ENCODE assay signal across 7 mouse cellular contexts in the genomic region with DNA sequence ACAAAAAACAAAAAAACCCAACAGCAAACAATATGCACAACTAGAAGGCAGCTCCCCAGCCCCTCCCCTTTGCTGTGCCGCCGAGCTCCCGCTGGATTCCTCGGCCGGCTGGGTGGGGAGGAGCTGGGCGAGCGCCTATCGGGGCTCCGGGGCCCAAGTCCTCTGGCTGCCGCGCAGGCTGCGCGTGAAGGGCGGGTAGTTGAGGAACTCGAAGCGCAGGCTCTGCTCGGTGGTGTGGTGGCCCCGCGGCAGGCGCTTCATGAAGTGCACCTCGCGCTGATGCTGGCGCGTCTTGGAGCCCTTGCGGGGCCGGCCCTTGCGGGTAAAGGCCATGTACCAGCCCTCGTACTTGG. TPM values are rescaled to one million over a fixed set of nuclear protein-coding genes. Genes with fewer than 3 reads are reported as not detected.
DNase-seq lines count a peak whose midpoint lies in the region; ATAC-seq lines count a peak whose summit lies in the region.

No protein-coding gene starts in this region.

- WGBS in embryonic facial prominence, embryonic 11.5 days: under 1% methylated on average over 28 of the region's 28 CpGs
- WGBS in hindbrain, embryonic 10.5 days: 2% methylated on average over 28 of the region's 28 CpGs
- WGBS in limb, embryonic 15.5 days: under 1% methylated on average over 28 of the region's 28 CpGs
- WGBS in midbrain, embryonic 15.5 days: 1% methylated on average over 28 of the region's 28 CpGs

- peak; percentile 35 for DNase-seq in urinary bladder, adult 2 months (ENCODE audit: low spot score)
- DNase-seq in urinary bladder, postnatal 10 days (ENCODE audit: low spot score): no peak
- peak; percentile 70 for DNase-seq in embryonic facial prominence, embryonic 11.5 days (ENCODE audit: low spot score)
- DNase-seq in hindbrain, embryonic 10.5 days (ENCODE audit: low spot score): peak; percentile 53
- peak; percentile 47 for DNase-seq in urinary bladder, postnatal 25 days (ENCODE audit: low spot score)

- no peaks in the 10 kb centered on the region for H3K36me3 ChIP-seq in embryonic facial prominence, embryonic 11.5 days (replicated peaks; ENCODE audit: control insufficient read depth, insufficient read depth, low read depth, low read length)
- no peaks in the 10 kb centered on the region for H3K36me3 ChIP-seq in hindbrain, embryonic 10.5 days
- no peaks in the 10 kb centered on the region for H3K36me3 ChIP-seq in limb, embryonic 15.5 days
- no peaks in the 10 kb centered on the region for H3K36me3 ChIP-seq in midbrain, embryonic 15.5 days (replicated peaks)

- no peak overlapping the region for H3K27ac ChIP-seq in embryonic facial prominence, embryonic 11.5 days (replicated peaks; ENCODE audit: low read depth, low read length)
- peak overlapping the region; percentile 46 for H3K27ac ChIP-seq in hindbrain, embryonic 10.5 days
- no peak overlapping the region for H3K27ac ChIP-seq in limb, embryonic 15.5 days
- no peak overlapping the region for H3K27ac ChIP-seq in midbrain, embryonic 15.5 days

- H3K4me2 ChIP-seq in embryonic facial prominence, embryonic 11.5 days (ENCODE audit: low read depth, low read length): peak overlapping the region; percentile 48
- peak overlapping the region; percentile 64 for H3K4me2 ChIP-seq in limb, embryonic 15.5 days
- H3K4me2 ChIP-seq in midbrain, embryonic 15.5 days: peak overlapping the region; percentile 66

- H3K9ac ChIP-seq in embryonic facial prominence, embryonic 11.5 days (replicated peaks; ENCODE audit: low read length): peak overlapping the region; percentile 30; the same call in 1 of the 2 replicates
- H3K9ac ChIP-seq in limb, embryonic 15.5 days: 0 out of 2 replicates have a peak overlapping the region, but pooled peaks have one; percentile 33
- 0 out of 2 replicates have a peak overlapping the region, but pooled peaks have one; percentile 17 for H3K9ac ChIP-seq in midbrain, embryonic 15.5 days

- H3K4me3 ChIP-seq in embryonic facial prominence, embryonic 11.5 days (ENCODE audit: low read depth, low read length): peak overlapping the region; percentile 13; the same call in 1 of the 2 replicates
- H3K4me3 ChIP-seq in hindbrain, embryonic 10.5 days: peak overlapping the region; percentile 39
- peak overlapping the region; percentile 32 for H3K4me3 ChIP-seq in limb, embryonic 15.5 days
- H3K4me3 ChIP-seq in midbrain, embryonic 15.5 days: peak overlapping the region; percentile 28

- peaks cover 8% of the 10 kb centered on the region for H3K4me1 ChIP-seq in embryonic facial prominence, embryonic 11.5 days (ENCODE audit: control insufficient read depth, insufficient read depth, low read length)
- H3K4me1 ChIP-seq in hindbrain, embryonic 10.5 days (replicated peaks): peaks cover 62% of the 10 kb centered on the region
- peaks cover 37% of the 10 kb centered on the region for H3K4me1 ChIP-seq in limb, embryonic 15.5 days
- H3K4me1 ChIP-seq in midbrain, embryonic 15.5 days: peaks cover 24% of the 10 kb centered on the region

- H3K9me3 ChIP-seq in embryonic facial prominence, embryonic 11.5 days (replicated peaks; ENCODE audit: control insufficient read depth, low read length): no peaks in the 10 kb centered on the region
- H3K9me3 ChIP-seq in hindbrain, embryonic 10.5 days: no peaks in the 10 kb centered on the region
- H3K9me3 ChIP-seq in limb, embryonic 15.5 days: no peaks in the 10 kb centered on the region
- H3K9me3 ChIP-seq in midbrain, embryonic 15.5 days: no peaks in the 10 kb centered on the region

- H3K27me3 ChIP-seq in embryonic facial prominence, embryonic 11.5 days (ENCODE audit: control insufficient read depth, insufficient read depth, low read length): peaks cover 77% of the 10 kb centered on the region
- peaks cover 100% of the 10 kb centered on the region for H3K27me3 ChIP-seq in hindbrain, embryonic 10.5 days (ENCODE audit: insufficient read depth, poor library complexity, severe bottlenecking)
- H3K27me3 ChIP-seq in limb, embryonic 15.5 days: peaks cover 95% of the 10 kb centered on the region
- H3K27me3 ChIP-seq in midbrain, embryonic 15.5 days (replicated peaks): peaks cover 95% of the 10 kb centered on the region

- ATAC-seq in embryonic facial prominence, embryonic 11.5 days (replicated peaks; ENCODE audit: insufficient number of reproducible peaks, low FRiP score, low TSS enrichment, low read depth): no peak
- no peak; the same call in 1 of the 2 replicates for ATAC-seq in limb, embryonic 15.5 days (ENCODE audit: insufficient number of reproducible peaks, low FRiP score, low TSS enrichment, low read depth)
- ATAC-seq in midbrain, embryonic 15.5 days (replicated peaks): peak; percentile 67

RNA-seq across cellular contexts. Expression of a gene that starts 5.9 kb away (rescaled TPM):
- not detected in 2 replicates for polyA plus RNA-seq in urinary bladder, adult 2 months (2012; rRNA removed)
- 17.7 and 20.5 TPM in 2 replicates for polyA plus RNA-seq in embryonic facial prominence, embryonic 11.5 days (2014; fragmentation: Nextera tagmentation; extraction: Ambion mirVana)
- polyA plus RNA-seq in hindbrain, embryonic 10.5 days (2016; fragmentation: Nextera tagmentation; extraction: Ambion mirVana): 3.4 and 10.0 TPM in 2 replicates
- polyA plus RNA-seq in limb, embryonic 15.5 days (2015; fragmentation: Nextera tagmentation; extraction: Ambion mirVana): 0.31 and 0.51 TPM in 2 replicates
- 0.91 and 1.2 TPM in 2 replicates for polyA plus RNA-seq in midbrain, embryonic 15.5 days (2015; fragmentation: Nextera tagmentation; extraction: Ambion mirVana)

RNA-seq across cellular contexts. Expression of a gene that starts 12.6 kb away (rescaled TPM):
- 65.7 and 70.7 TPM in 2 replicates for polyA plus RNA-seq in urinary bladder, adult 2 months (2012; rRNA removed)
- 15.2 and 17.2 TPM in 2 replicates for polyA plus RNA-seq in embryonic facial prominence, embryonic 11.5 days (2014; fragmentation: Nextera tagmentation; extraction: Ambion mirVana)
- 9.2 and 10.2 TPM in 2 replicates for polyA plus RNA-seq in hindbrain, embryonic 10.5 days (2016; fragmentation: Nextera tagmentation; extraction: Ambion mirVana)
- 12.4 and 20.6 TPM in 2 replicates for polyA plus RNA-seq in limb, embryonic 15.5 days (2015; fragmentation: Nextera tagmentation; extraction: Ambion mirVana)
- 6.3 and 6.9 TPM in 2 replicates for polyA plus RNA-seq in midbrain, embryonic 15.5 days (2015; fragmentation: Nextera tagmentation; extraction: Ambion mirVana)

RNA-seq across cellular contexts. Expression of a gene that starts 46.8 kb away (rescaled TPM):
- polyA plus RNA-seq in urinary bladder, adult 2 months (2012; rRNA removed): 74.9 and 76.7 TPM in 2 replicates
- polyA plus RNA-seq in embryonic facial prominence, embryonic 11.5 days (2014; fragmentation: Nextera tagmentation; extraction: Ambion mirVana): 58.7 and 58.8 TPM in 2 replicates
- polyA plus RNA-seq in hindbrain, embryonic 10.5 days (2016; fragmentation: Nextera tagmentation; extraction: Ambion mirVana): 60.0 and 60.8 TPM in 2 replicates
- 40.5 and 47.3 TPM in 2 replicates for polyA plus RNA-seq in limb, embryonic 15.5 days (2015; fragmentation: Nextera tagmentation; extraction: Ambion mirVana)
- 91.4 TPM in 2 replicates for polyA plus RNA-seq in midbrain, embryonic 15.5 days (2015; fragmentation: Nextera tagmentation; extraction: Ambion mirVana)
